Mouse (Mus musculus) spleen, adult 2 months (tissue): Measurements from ENCODE around the gene Pfkfb4. TPM values are rescaled to one million over a fixed set of nuclear protein-coding genes. Genes with fewer than 3 reads are reported as not detected.

Source experiments
- DNase-seq, 2 experiments: peaks; one replicate each; pipeline versions ENCODE4 v3.0.0 to v3.0.0-alpha.2; 2012 to 2021; ENCODE audit warnings: low spot score in 2 of 2, low read depth in 1 of 2
- H3K27ac ChIP-seq: fragments of 200-500 bp; 2 replicates; pipeline ENCODE4 v1.5.1; 2012; ENCODE audit warnings: low read length, inconsistent platforms; ENCODE audit not compliant: insufficient read depth
- H3K27me3 ChIP-seq: fragments of 200-500 bp; 2 replicates; pipeline ENCODE4 v1.6.1; 2012; ENCODE audit warnings: mild to moderate bottlenecking, moderate library complexity, low read length, inconsistent platforms; ENCODE audit not compliant: control insufficient read depth, insufficient read depth
- H3K36me3 ChIP-seq: fragments of 200-500 bp; 2 replicates; pipeline ENCODE4 v1.6.1; 2012; ENCODE audit warnings: mild to moderate bottlenecking, low read length, inconsistent platforms; ENCODE audit not compliant: control insufficient read depth, insufficient read depth
- H3K4me1 ChIP-seq: fragments of 200-500 bp; 2 replicates; pipeline ENCODE4 v1.6.1; 2011; ENCODE audit warnings: inconsistent platforms; ENCODE audit not compliant: control insufficient read depth, insufficient read depth, insufficient read length
- H3K4me3 ChIP-seq: fragments of 200-500 bp; 2 replicates; pipeline ENCODE4 v1.5.1; 2011; ENCODE audit warnings: mild to moderate bottlenecking, inconsistent platforms; ENCODE audit not compliant: insufficient read depth, insufficient read length; ENCODE audit errors: extremely low read depth
- CTCF ChIP-seq: fragments of 200-500 bp; IDR thresholded peaks from 2 replicates; pipeline ENCODE4 v1.5.1; 2011; ENCODE audit warnings: mild to moderate bottlenecking, inconsistent platforms; ENCODE audit not compliant: insufficient read depth, insufficient read length, insufficient replicate concordance; ENCODE audit errors: extremely low read depth
- POLR2A ChIP-seq: fragments of 200-500 bp; IDR thresholded peaks from 2 replicates; pipeline ENCODE4 v1.6.1; 2011; ENCODE audit warnings: low read depth, low read length, inconsistent platforms
- WGBS: fragments of 180-500 bp; shearing (Covaris S2); methylation state at CpG from one replicate; pipeline ENCODE4 v1.1.7; 2018; 5-methylcytosine and 5-hydroxymethylcytosine counted together
- polyA plus RNA-seq: library from polyadenylated mRNA; depleted of rRNA; stranded (reverse); fragments of >200 nt; gene quantifications from 2 replicates; pipeline ENCODE4 v1.2.3, GENCODE M21; 2012

Gene Pfkfb4
- polyA plus RNA-seq, 1 experiment = 22.6 TPM

DNA sequence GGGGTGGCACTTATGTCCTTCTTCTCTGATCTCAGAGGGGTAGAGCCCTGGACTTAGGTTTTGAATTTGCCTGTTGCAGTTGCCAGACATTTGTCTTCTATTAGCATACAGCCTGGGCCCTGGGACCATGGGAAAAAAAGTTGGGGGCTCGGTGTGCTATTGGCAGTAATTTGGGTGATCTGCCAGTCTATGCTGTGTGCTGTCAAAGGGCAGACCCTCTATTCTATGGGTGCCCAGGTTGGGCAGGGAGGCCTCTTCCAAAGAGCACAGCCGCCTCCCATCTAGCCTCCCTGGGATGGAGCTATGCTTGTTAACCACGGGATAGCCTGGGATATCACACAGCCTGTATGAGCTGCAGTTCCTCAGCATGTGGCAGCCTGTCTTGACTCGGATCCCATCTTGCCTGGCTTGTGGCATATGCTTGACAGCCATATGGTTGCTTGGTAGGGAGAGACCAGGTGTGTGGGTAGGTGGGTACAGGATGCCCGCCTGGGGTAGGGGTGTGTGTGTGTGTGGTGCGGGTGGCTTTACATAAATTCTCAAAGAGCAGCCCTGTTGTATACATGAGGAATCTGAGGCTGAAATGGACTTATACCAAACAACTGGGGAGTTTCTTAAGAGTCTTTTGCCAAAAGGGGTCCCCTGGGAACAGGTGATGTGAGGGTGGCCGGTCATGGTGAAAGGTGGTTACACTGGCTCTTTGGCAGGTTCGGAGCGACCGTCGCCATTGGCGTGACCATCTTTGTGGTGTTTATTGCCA, 63.9 kb downstream of the Pfkfb4 start:
- peak overlapping the region; percentile 99 for H3K27ac ChIP-seq
- WGBS = 66% methylated on average over 12 of the region's 12 CpGs
- peaks cover 29% of the 10 kb centered on the region; the same call in 1 of the 2 replicates for H3K4me1 ChIP-seq
- peaks cover 41% of the 10 kb centered on the region for H3K36me3 ChIP-seq
- TF ChIP-seq CTCF = no peak
- no peak for TF ChIP-seq POLR2A
- DNase-seq = no peak
- H3K4me3 ChIP-seq = peak overlapping the region; percentile 64
- no peaks in the 10 kb centered on the region for H3K27me3 ChIP-seq

DNA sequence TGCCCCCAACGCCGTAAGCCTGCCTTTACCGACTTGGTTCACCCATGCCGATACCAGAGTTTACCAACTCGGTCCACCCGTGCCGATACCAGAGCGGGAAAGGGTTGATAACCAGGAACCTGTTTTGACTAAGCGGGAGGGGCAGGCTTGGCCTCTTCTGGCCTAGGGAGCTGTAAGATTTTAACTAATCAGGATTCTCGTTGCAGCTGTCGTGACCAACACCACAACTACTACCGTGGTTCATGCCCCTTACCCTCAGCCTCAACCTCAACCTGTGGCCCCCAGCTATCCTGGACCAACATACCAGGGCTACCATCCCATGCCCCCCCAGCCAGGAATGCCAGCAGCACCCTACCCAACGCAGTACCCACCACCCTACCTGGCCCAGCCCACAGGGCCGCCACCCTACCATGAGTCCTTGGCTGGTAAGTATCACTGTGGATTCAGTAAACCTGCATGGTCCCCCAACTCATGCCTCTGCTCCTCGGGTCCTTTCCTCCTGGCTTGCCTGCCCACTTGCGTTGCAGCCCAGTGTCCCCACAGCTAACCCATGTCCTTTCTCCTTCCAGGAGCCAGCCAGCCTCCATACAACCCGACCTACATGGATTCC, 64.6 kb downstream of the Pfkfb4 start:
- Histone ChIP-seq H3K27me3 (no peaks in the 10 kb centered on the region), H3K4me1 (peaks cover 29% of the 10 kb centered on the region; the same call in 1 of the 2 replicates), H3K27ac (peak overlapping the region; percentile 99), H3K4me3 (peak overlapping the region; percentile 64; the same call in 1 of the 2 replicates), H3K36me3 (peaks cover 41% of the 10 kb centered on the region)
- TF ChIP-seq POLR2A (no peak), CTCF (no peak)
- no peak for DNase-seq
- 78% methylated on average over 17 of the region's 17 CpGs for WGBS

GRCm38 (mm10) chr9:109056916-109057315, 65.3 kb downstream of the Pfkfb4 start:
- H3K27ac ChIP-seq = peak overlapping the region; percentile 99
- no peaks in the 10 kb centered on the region for H3K27me3 ChIP-seq
- H3K36me3 ChIP-seq = peaks cover 41% of the 10 kb centered on the region
- H3K4me1 ChIP-seq = peaks cover 29% of the 10 kb centered on the region; the same call in 1 of the 2 replicates
- no peak for DNase-seq
- WGBS = 57% methylated on average over 4 of the region's 4 CpGs
- TF ChIP-seq CTCF (no peak), POLR2A (no peak)
- peak overlapping the region; percentile 55 for H3K4me3 ChIP-seq

GRCm38 (mm10) chr9:109057543-109057942, 66.0 kb downstream of the Pfkfb4 start:
- peak in 1 of 2 experiments; percentile 18 for DNase-seq
- Histone ChIP-seq H3K27ac (peak overlapping the region; percentile 99), H3K4me3 (peak overlapping the region; percentile 55), H3K4me1 (peaks cover 29% of the 10 kb centered on the region; the same call in 1 of the 2 replicates), H3K36me3 (peaks cover 41% of the 10 kb centered on the region), H3K27me3 (no peaks in the 10 kb centered on the region)
- WGBS = 32% methylated on average over 5 of the region's 5 CpGs
- TF ChIP-seq POLR2A (no peak), CTCF (no peak)

DNA sequence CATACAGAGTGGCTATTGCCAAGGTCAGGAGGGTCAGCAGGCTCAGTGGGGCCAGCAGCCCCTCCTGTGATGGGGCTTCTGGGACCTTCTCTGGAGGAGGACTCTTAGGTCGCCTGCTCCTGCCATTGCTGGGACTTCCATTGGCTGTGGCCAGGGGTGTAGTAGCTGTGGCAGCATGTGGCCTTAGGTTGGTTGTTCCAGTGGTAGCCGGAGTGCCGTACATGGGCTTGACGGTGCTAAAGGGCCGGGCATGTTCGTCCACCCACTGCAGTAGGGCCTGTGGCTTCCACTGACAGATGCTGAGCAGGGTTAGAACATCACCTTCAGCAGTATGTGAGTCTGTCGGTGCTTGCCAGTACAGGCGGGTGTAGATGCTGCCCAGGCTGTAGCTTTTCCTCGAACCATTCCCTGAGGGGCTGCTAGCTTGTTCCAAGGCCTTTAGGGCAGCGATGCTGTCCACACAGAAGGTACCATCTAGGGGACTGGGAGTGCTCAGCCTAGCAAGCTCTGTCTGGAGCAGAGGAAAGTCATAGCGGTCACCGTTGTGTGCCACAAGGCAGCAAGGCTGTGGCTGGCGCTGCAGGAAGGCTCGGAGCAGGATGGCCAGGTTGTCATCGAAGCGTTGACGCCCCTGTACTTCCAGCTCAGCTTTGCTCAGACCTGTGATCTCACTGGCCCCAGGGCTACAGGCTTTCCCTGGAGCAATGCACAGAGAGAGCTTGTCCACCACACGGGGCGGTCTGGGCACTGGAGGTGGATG, 66.6 kb downstream of the Pfkfb4 start:
- peak in 1 of 2 experiments; percentile 30 for DNase-seq
- Histone ChIP-seq H3K27me3 (no peaks in the 10 kb centered on the region), H3K4me3 (peak overlapping the region; percentile 55), H3K27ac (peak overlapping the region; percentile 86), H3K36me3 (peaks cover 38% of the 10 kb centered on the region), H3K4me1 (peaks cover 29% of the 10 kb centered on the region; the same call in 1 of the 2 replicates)
- TF ChIP-seq CTCF = no peak
- TF ChIP-seq POLR2A = no peak
- 61% methylated on average over 19 of the region's 19 CpGs for WGBS

DNA sequence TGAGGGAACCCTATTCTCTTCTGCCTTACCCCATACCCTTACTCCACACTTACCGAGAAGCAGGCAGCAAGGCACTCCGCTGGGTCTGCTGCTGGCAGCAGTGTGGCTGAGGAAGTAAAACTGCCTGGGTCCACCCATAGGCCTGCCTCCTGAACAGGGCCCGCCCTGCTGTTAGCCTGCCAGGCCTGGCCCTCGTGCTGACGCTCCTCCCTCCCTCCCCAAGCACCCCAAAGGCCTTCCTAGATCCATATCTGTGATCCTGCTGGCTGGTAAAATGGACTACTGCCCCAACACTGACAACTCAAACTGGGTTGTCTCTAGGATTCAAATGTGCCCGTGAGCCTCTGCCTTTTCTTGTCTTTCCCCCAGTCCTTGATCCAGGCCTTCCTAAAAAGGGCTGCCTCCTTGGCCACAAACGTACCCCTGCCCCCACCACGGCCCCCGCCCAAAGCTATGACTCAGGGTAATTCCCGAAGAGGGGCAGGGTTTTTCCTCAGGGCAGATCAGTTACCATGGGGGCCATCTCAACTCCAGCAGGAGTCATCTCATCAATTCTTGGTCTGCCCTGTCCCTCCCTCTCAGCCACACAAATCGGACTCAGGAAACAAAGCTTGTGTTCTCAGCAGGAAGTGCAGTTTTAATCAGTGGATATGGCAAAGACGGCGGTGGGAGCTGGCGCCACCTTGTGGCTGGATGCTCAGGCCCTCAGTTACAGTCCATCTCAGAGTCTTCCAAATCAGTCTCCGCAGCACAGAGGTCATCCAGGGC, 67.7 kb downstream of the Pfkfb4 start, which contains the start of gene Trex1:
Trex1 (minus strand) TSS at position 599 of the 768 bp plus-strand sequence.
- WGBS = 1% methylated on average over 15 of the region's 15 CpGs
- H3K4me3 ChIP-seq = peak within 1 kb of the TSS; percentile 55
- H3K36me3 ChIP-seq = peaks cover 34% of the 10 kb centered on the region
- H3K4me1 ChIP-seq = peaks cover 29% of the 10 kb centered on the region; the same call in 1 of the 2 replicates
- peak; percentile 85 to 91 for DNase-seq
- H3K27me3 ChIP-seq = no peaks in the 10 kb centered on the region
- peak within 1 kb of the TSS; percentile 86 for H3K27ac ChIP-seq
- peak; percentile 98 for TF ChIP-seq CTCF
- TF ChIP-seq POLR2A = peak; percentile 99
